Mouse (Mus musculus): ENCODE results near the gene Phc2.

The Phc2 gene

GRCm38 (mm10) chr4:128788108-128788507 is 133.6 kb downstream of the Phc2 start:
- no peak for DNase-seq

- peak; percentile 42 for DNase-seq
Observed at GRCm38 (mm10) chr4:128789646-128790045, 135.1 kb downstream of the Phc2 start.

- DNase-seq: no peak
Observed at GRCm38 (mm10) chr4:128793710-128794109, 139.2 kb downstream of the Phc2 start.

GRCm38 (mm10) chr4:128794198-128794597 is 139.7 kb downstream of the Phc2 start:
- no peak for DNase-seq

- DNase-seq: peak; percentile 62
Observed at GRCm38 (mm10) chr4:128795596-128795995, 141.1 kb downstream of the Phc2 start.

- DNase-seq: no peak
Observed at GRCm38 (mm10) chr4:128796788-128797187, 142.3 kb downstream of the Phc2 start.

- no peak for DNase-seq
Observed at GRCm38 (mm10) chr4:128801675-128802465, 147.4 kb downstream of the Phc2 start.
